Mouse (Mus musculus) liver, embryonic 14.5 days (tissue): Measurements from ENCODE around the gene Fbxo24.

Experiments used
- CTCF ChIP-seq: IDR thresholded peaks from 2 replicates; pipeline ENCODE4 v1.5.1; 2016; ENCODE audit warnings: antibody characterized with exemption, low read depth, control low read depth
- EP300 ChIP-seq: IDR thresholded peaks from 2 replicates; pipeline ENCODE4 v1.6.1; 2016; ENCODE audit warnings: antibody characterized with exemption, low read depth

DNA sequence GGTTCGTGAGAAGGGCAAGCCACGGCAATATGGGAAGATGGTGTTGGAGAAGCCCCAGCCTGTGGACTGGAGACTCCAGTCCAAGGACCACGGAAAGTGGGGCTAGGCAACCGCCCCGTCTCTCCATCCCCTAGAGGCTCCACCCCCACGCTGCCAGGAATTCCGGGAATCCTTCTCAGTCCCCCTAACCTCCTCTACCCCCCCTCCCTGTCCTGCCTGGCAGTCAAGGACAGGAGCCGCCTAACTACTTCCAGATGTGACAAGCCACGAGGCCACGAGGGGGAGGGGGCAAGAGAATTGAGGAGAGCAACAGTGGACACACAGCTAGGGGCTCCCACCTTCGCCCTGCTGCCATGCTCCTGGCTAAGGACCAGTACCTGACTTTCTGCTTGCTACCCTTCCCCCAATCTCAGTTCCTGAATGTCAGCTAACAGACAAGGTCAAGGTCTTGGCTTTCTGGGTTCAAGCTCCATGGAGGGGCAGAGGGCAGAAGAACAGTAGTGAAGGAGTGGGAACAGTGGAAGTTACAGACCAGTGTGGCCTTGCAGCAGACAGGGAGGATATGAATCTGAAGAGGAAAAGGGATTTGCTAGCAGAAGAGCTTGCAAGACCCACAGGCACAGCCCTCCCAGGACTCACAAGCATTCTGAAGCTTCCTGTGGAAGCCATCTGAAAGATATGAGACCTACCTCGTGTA lies 18.1 kb downstream of the Fbxo24 start:
- no peak for TF ChIP-seq CTCF
- no peak for TF ChIP-seq EP300
